Comparison of ENCODE assay signal across 8 mouse cellular contexts in the genomic region with DNA sequence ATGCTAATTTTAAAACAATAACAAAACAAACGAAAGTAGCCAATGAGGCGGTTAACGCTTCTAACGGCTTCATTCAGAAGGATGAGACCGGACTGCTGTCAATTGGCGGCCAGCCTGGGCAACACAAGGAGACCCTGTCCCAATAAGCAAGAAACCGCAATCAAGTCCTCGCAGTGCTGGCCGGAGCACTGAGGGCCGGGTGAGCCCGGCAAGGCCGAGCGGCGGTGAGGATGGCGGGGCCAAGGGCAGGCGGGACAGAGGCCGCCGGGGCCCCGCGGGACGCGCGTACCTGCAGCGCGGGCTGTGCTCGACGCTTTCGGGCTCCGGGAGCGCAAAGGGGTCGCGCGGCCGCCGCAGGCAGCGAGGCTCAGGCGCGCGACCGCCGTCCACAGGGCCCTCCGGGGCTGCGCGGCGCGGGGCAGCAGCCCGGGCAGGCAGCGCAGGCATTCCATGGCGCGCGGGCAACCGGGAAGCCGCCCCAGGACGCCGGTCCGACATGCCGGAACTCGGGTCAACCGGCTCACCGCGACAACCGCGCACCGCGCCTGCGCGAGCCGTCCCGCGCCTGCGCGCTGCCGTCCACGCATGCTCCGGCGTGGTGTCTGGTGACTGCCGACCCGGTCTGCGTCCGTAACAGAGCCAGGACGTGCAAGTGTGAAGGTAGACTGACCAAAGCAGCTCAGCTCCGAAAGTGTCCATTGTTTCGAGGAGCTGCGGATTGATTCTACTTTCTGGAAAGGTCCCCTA. TPM values are rescaled to one million over a fixed set of nuclear protein-coding genes. Genes with fewer than 3 reads are reported as not detected.
DNase-seq lines count a peak whose midpoint lies in the region; ATAC-seq lines count a peak whose summit lies in the region.

Gene Mrs2 (minus strand): TSS at position 587 of the 747 bp plus-strand sequence.

- peaks cover 10% of the 10 kb centered on the region for H3K4me1 ChIP-seq in brown adipose tissue, adult 24 weeks (ENCODE audit: control insufficient read depth, insufficient read depth, insufficient read length, low read length)
- H3K4me1 ChIP-seq in heart, embryonic 14.5 days (ENCODE audit: control insufficient read depth in 2 of 2, insufficient read depth in 2 of 2, low read length in 2 of 2): peaks cover 2 to 21% of the 10 kb centered on the region in 2 experiments; a peak in 3 of 4 replicates
- H3K4me1 ChIP-seq in liver, embryonic 13.5 days (replicated peaks): peaks cover 31% of the 10 kb centered on the region
- peaks cover 16% of the 10 kb centered on the region; the same call in 1 of the 2 replicates for H3K4me1 ChIP-seq in stomach, embryonic 16.5 days (ENCODE audit: control insufficient read depth, insufficient read depth, low read length)

- no peaks in the 10 kb centered on the region for H3K9me3 ChIP-seq in heart, embryonic 14.5 days (ENCODE audit: control insufficient read depth, low read length)
- H3K9me3 ChIP-seq in liver, embryonic 13.5 days (replicated peaks): no peaks in the 10 kb centered on the region
- H3K9me3 ChIP-seq in stomach, embryonic 16.5 days (replicated peaks; ENCODE audit: control insufficient read depth, low read length): no peaks in the 10 kb centered on the region

- H3K36me3 ChIP-seq in heart, embryonic 14.5 days (ENCODE audit: control insufficient read depth, insufficient read depth, low read length): peaks cover 22% of the 10 kb centered on the region
- H3K36me3 ChIP-seq in liver, embryonic 13.5 days: peaks cover 19% of the 10 kb centered on the region
- no peaks in the 10 kb centered on the region for H3K36me3 ChIP-seq in stomach, embryonic 16.5 days (ENCODE audit: control insufficient read depth, insufficient read depth, low read length)

- H3K27ac ChIP-seq in brown adipose tissue, adult 24 weeks (replicated peaks; ENCODE audit: low read depth, low read length): peak within 1 kb of the TSS; percentile 84
- peak within 1 kb of the TSS; percentile 68 to 85 for H3K27ac ChIP-seq in heart, embryonic 14.5 days (replicated peaks in 1 of 2; ENCODE audit: control insufficient read depth in 1 of 2, insufficient read depth in 1 of 2, low read depth in 2 of 2, low read length in 2 of 2)
- H3K27ac ChIP-seq in liver, embryonic 13.5 days: peak within 1 kb of the TSS; percentile 74
- peak within 1 kb of the TSS; percentile 54 for H3K27ac ChIP-seq in stomach, embryonic 16.5 days (ENCODE audit: low read length)

- DNase-seq in CD4-positive, CD25-positive, alpha-beta regulatory T cell, adult 2 months (ENCODE audit: low read depth, low spot score): peak; percentile 94
- peak; percentile 83 for DNase-seq in fibroblast of lung, adult 2 months (ENCODE audit: low read depth)
- peak; percentile 96 for DNase-seq in kidney, postnatal 14 days
- peak; percentile 88 for DNase-seq in liver, embryonic 13.5 days
- DNase-seq in neural tube, embryonic 10.5 days (ENCODE audit: extremely low spot score, low spot score): peak; percentile 91

- H3K4me3 ChIP-seq in brown adipose tissue, adult 24 weeks (ENCODE audit: insufficient read depth, low read depth, low read length): peak within 1 kb of the TSS; percentile 86
- H3K4me3 ChIP-seq in heart, embryonic 14.5 days (ENCODE audit: control insufficient read depth in 1 of 2, insufficient read depth in 1 of 2, low read depth in 1 of 2, low read length in 2 of 2): peak within 1 kb of the TSS; percentile 92 to 96
- peak within 1 kb of the TSS; percentile 85 for H3K4me3 ChIP-seq in liver, embryonic 13.5 days (replicated peaks)
- peak within 1 kb of the TSS; percentile 71 for H3K4me3 ChIP-seq in stomach, embryonic 16.5 days (replicated peaks; ENCODE audit: low read length)

- H3K27me3 ChIP-seq in heart, embryonic 14.5 days (ENCODE audit: control insufficient read depth, insufficient read depth, low read length): no peaks in the 10 kb centered on the region
- no peaks in the 10 kb centered on the region for H3K27me3 ChIP-seq in liver, embryonic 13.5 days
- no peaks in the 10 kb centered on the region for H3K27me3 ChIP-seq in stomach, embryonic 16.5 days (ENCODE audit: control insufficient read depth, insufficient read depth, low read length)

- ATAC-seq in heart, embryonic 14.5 days (ENCODE audit: insufficient number of reproducible peaks, insufficient read depth, low FRiP score, low read depth): peak; percentile 92
- peak; percentile 94 for ATAC-seq in liver, embryonic 13.5 days (ENCODE audit: low read depth)
- ATAC-seq in stomach, embryonic 16.5 days (ENCODE audit: insufficient read depth, low FRiP score): peak; percentile 95

- 1% methylated on average over 62 of the region's 84 CpGs for WGBS in heart, embryonic 14.5 days
- under 1% methylated on average over 77 of the region's 84 CpGs for WGBS in liver, embryonic 13.5 days (ENCODE audit: insufficient replicate concordance)
- under 1% methylated on average over 83 of the region's 84 CpGs for WGBS in stomach, embryonic 16.5 days

- H3K4me2 ChIP-seq in heart, embryonic 14.5 days (ENCODE audit: low read length): peak within 1 kb of the TSS; percentile 87
- H3K4me2 ChIP-seq in liver, embryonic 13.5 days: peak within 1 kb of the TSS; percentile 82
- peak within 1 kb of the TSS; percentile 87 for H3K4me2 ChIP-seq in stomach, embryonic 16.5 days (ENCODE audit: low read depth, low read length)

- H3K9ac ChIP-seq in heart, embryonic 14.5 days (ENCODE audit: low read length): peak within 1 kb of the TSS; percentile 95
- H3K9ac ChIP-seq in liver, embryonic 13.5 days: peak within 1 kb of the TSS; percentile 92
- H3K9ac ChIP-seq in stomach, embryonic 16.5 days (ENCODE audit: low read length): peak within 1 kb of the TSS; percentile 87

RNA-seq across cellular contexts. Expression of gene Mrs2, which starts in this region (rescaled TPM):
- polyA plus RNA-seq in brown adipose tissue, adult 24 weeks (2012; ENCODE audit: insufficient read depth, insufficient read length, missing spikeins): 35.9 and 46.7 TPM in 2 replicates
- polyA plus RNA-seq in heart, embryonic 14.5 days (2014; fragmentation: Nextera tagmentation; extraction: Ambion mirVana): 19.2 and 21.7 TPM in 2 replicates
- polyA plus RNA-seq in liver, embryonic 13.5 days (2015; fragmentation: Nextera tagmentation; extraction: Ambion mirVana): 7.9 and 14.3 TPM in 2 replicates
- polyA plus RNA-seq in stomach, embryonic 16.5 days (2015; fragmentation: Nextera tagmentation; extraction: Ambion mirVana): 14.3 and 15.3 TPM in 2 replicates

Comparison
In these comparisons a context has a peak if more than half of its experiments do, and no peak if none do; other contexts are left out.
1. Peak in every context shown above with its lines: DNase-seq, ATAC-seq, H3K4me3 ChIP-seq and H3K27ac ChIP-seq.